Mouse (Mus musculus) forebrain, embryonic 13.5 days (tissue): ENCODE results near the gene 4930579F01Rik. TPM values are rescaled to one million over a fixed set of nuclear protein-coding genes. Genes with fewer than 3 reads are reported as not detected.

ENCODE experiments used
- ATAC-seq: fragments of 200-750 bp; cut with Nextera tagmentation; 2 replicates; pipeline ENCODE4 v1.8.0; 2017
- H3K27ac ChIP-seq: fragments of 300-500 bp; sonication (generic); 2 replicates; pipeline ENCODE4 v1.5.1; 2015; ENCODE audit warnings: inconsistent platforms, mild to moderate bottlenecking, moderate library complexity
- H3K27me3 ChIP-seq: fragments of 300-500 bp; sonication (generic); 2 replicates; pipeline ENCODE4 v1.6.1; 2015; ENCODE audit warnings: mild to moderate bottlenecking, inconsistent platforms
- H3K36me3 ChIP-seq: fragments of 300-500 bp; sonication (generic); 2 replicates; pipeline ENCODE4 v1.6.1; 2015; ENCODE audit warnings: mild to moderate bottlenecking, inconsistent platforms; ENCODE audit not compliant: poor library complexity, severe bottlenecking
- H3K4me1 ChIP-seq: fragments of 300-500 bp; sonication (generic); 2 replicates; pipeline ENCODE4 v1.6.1; 2015; ENCODE audit warnings: inconsistent platforms
- H3K4me2 ChIP-seq: fragments of 300-500 bp; sonication (generic); 2 replicates; pipeline ENCODE4 v1.6.1; 2015; ENCODE audit warnings: inconsistent platforms, mild to moderate bottlenecking, moderate library complexity
- H3K4me3 ChIP-seq: fragments of 300-500 bp; sonication (generic); 2 replicates; pipeline ENCODE4 v1.5.1; 2015; ENCODE audit warnings: mild to moderate bottlenecking, inconsistent platforms
- H3K9ac ChIP-seq: fragments of 300-500 bp; sonication (generic); 2 replicates; pipeline ENCODE4 v1.6.1; 2015; ENCODE audit warnings: mild to moderate bottlenecking, inconsistent platforms
- H3K9me3 ChIP-seq: fragments of 300-500 bp; sonication (generic); replicated peaks from 2 replicates; pipeline ENCODE4 v1.6.1; 2016; ENCODE audit warnings: inconsistent platforms
- WGBS: fragments of 180-500 bp; shearing (Covaris S2); methylation state at CpG from one replicate; pipeline ENCODE4 v1.1.7; 2015; 5-methylcytosine and 5-hydroxymethylcytosine counted together
- polyA plus RNA-seq: library from polyadenylated mRNA; unstranded; fragments of >200 nt; fragmentation: Nextera tagmentation; extraction: Ambion mirVana; gene quantifications from 2 replicates; pipeline ENCODE4 v1.2.1, GENCODE M21; 2015

Gene 4930579F01Rik
- polyA plus RNA-seq, 1 experiment from 2014 or later: not detected

DNA sequence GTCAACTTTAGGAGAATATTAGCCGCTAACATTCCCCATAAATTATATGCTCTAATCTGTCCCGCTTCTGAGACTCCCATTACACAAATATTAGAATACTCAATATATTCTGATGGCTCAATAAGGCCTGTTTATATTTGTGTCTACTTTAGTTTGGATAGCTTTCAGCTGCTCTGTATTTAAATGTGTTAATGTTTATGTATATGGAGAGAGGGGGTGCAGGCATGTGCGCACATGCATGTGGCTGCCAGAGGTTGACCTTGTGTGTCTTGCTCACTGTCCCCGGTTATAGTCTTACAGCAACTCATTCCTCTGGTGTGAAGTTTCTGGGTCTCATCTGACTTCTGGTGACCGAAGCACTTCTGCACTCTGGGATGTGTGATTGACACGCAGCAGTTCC, 18.1 kb downstream of the 4930579F01Rik start:
- H3K4me3 ChIP-seq: no peak overlapping the region
- 96% methylated on average over 6 of the region's 6 CpGs for WGBS
- H3K9ac ChIP-seq: no peak overlapping the region
- no peaks in the 10 kb centered on the region for H3K27me3 ChIP-seq
- no peaks in the 10 kb centered on the region for H3K9me3 ChIP-seq
- no peak overlapping the region for H3K27ac ChIP-seq
- H3K36me3 ChIP-seq: no peaks in the 10 kb centered on the region
- no peak for ATAC-seq
- H3K4me1 ChIP-seq: no peaks in the 10 kb centered on the region
- H3K4me2 ChIP-seq: no peak overlapping the region

GRCm38 (mm10) chr3:138173291-138173690, 20.3 kb downstream of the 4930579F01Rik start:
- ATAC-seq: no peak
- 78% methylated on average over 10 of the region's 10 CpGs for WGBS
- Histone ChIP-seq H3K4me3 (no peak overlapping the region), H3K27me3 (no peaks in the 10 kb centered on the region), H3K9ac (no peak overlapping the region), H3K4me2 (no peak overlapping the region), H3K36me3 (no peaks in the 10 kb centered on the region), H3K4me1 (no peaks in the 10 kb centered on the region), H3K27ac (no peak overlapping the region), H3K9me3 (no peaks in the 10 kb centered on the region)

GRCm38 (mm10) chr3:138162553-138163183, 31.0 kb downstream of the 4930579F01Rik start:
- no peaks in the 10 kb centered on the region for H3K9me3 ChIP-seq
- peak; percentile 61; the same call in 1 of the 2 replicates for ATAC-seq
- no peak overlapping the region for H3K4me2 ChIP-seq
- H3K4me3 ChIP-seq: no peak overlapping the region
- H3K9ac ChIP-seq: no peak overlapping the region
- no peaks in the 10 kb centered on the region for H3K27me3 ChIP-seq
- 57% methylated on average over 4 of the region's 4 CpGs for whole genome bisulfite sequencing
- H3K27ac ChIP-seq: no peak overlapping the region
- H3K4me1 ChIP-seq: no peaks in the 10 kb centered on the region
- no peaks in the 10 kb centered on the region for H3K36me3 ChIP-seq

DNA sequence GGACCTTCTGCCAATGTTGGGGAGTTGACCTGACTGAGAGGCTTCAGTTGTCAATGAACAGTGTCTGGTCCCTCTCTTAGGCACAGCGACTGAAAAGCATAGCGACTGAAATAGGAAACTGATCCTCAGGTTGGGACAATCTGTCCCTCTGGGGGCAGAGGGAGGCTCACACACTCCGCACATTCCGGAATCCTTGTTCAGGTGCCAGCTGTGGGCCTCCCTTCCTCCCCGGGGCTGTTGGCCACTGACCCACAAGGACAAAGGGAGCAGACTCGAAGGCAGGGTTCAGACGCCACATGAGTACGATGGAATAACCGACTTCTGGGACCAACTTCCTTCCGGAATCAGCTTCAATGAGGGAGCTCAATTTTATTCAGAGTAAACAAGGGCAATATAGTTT, 32.0 kb downstream of the 4930579F01Rik start:
- 91% methylated on average over 10 of the region's 10 CpGs for WGBS
- Histone ChIP-seq H3K4me1 (no peaks in the 10 kb centered on the region), H3K27me3 (no peaks in the 10 kb centered on the region), H3K36me3 (peaks cover 2% of the 10 kb centered on the region; the same call in 1 of the 2 replicates), H3K9ac (no peak overlapping the region), H3K4me3 (no peak overlapping the region), H3K4me2 (no peak overlapping the region), H3K9me3 (no peaks in the 10 kb centered on the region), H3K27ac (no peak overlapping the region)
- ATAC-seq: no peak

DNA sequence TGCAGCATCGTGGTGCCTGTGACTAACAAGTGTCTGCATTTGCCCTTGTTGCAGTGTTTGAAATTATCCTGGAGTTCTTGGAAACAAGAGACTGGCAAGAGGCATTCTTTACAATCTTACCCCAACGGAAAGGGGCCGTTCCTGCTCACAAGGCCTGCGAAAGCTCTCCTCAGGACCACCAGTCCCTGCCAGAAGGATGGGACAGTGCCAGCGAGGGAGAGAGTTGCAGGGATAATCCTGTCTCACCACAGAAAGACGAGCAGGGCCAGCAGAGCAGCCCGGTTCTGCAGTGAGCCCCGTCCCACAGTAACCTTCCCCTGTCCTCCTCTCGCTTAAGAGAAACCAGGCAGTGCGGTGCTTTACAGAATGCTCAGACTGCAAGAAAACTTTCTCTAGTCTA, 37.0 kb downstream of the 4930579F01Rik start:
- no peak overlapping the region for H3K9ac ChIP-seq
- H3K9me3 ChIP-seq: no peaks in the 10 kb centered on the region
- H3K4me2 ChIP-seq: no peak overlapping the region
- H3K27ac ChIP-seq: no peak overlapping the region
- no peaks in the 10 kb centered on the region for H3K4me1 ChIP-seq
- H3K36me3 ChIP-seq: peaks cover 20% of the 10 kb centered on the region; the same call in 1 of the 2 replicates
- 63% methylated on average over 10 of the region's 10 CpGs for WGBS
- H3K4me3 ChIP-seq: no peak overlapping the region
- ATAC-seq: no peak
- no peaks in the 10 kb centered on the region for H3K27me3 ChIP-seq

DNA sequence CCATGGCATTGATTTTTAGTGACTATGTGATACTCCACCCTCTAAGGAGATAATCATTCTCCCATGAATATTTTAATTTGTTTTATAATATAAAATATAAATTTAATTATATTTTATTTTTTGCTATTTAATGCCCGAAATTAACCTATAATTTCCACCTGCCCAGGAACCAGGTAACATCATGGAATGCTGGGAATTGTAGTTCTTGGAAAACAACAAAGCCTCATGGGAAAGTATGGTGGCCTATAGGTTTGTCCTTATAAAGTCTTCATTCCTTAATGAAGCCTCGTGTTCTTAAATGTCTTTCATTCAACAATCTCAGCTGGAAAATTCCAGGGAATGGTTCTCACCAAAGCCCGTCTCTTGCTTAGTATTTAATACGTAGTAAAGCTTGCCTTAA, 38.6 kb downstream of the 4930579F01Rik start:
- no peaks in the 10 kb centered on the region for H3K27me3 ChIP-seq
- H3K9ac ChIP-seq: no peak overlapping the region
- H3K4me2 ChIP-seq: no peak overlapping the region
- WGBS: 93% methylated on average over 4 of the region's 4 CpGs
- no peak for ATAC-seq
- no peak overlapping the region for H3K27ac ChIP-seq
- H3K4me1 ChIP-seq: no peaks in the 10 kb centered on the region
- no peak overlapping the region for H3K4me3 ChIP-seq
- peaks cover 23% of the 10 kb centered on the region; the same call in 1 of the 2 replicates for H3K36me3 ChIP-seq
- no peaks in the 10 kb centered on the region for H3K9me3 ChIP-seq

GRCm38 (mm10) chr3:138148811-138149210, 44.8 kb downstream of the 4930579F01Rik start:
- Histone ChIP-seq H3K36me3 (peaks cover 22% of the 10 kb centered on the region), H3K4me3 (no peak overlapping the region), H3K27me3 (no peaks in the 10 kb centered on the region), H3K27ac (no peak overlapping the region), H3K9ac (no peak overlapping the region), H3K4me2 (no peak overlapping the region), H3K9me3 (no peaks in the 10 kb centered on the region), H3K4me1 (no peaks in the 10 kb centered on the region)
- no peak for ATAC-seq
- 84% methylated on average over 2 of the region's 2 CpGs for WGBS

GRCm38 (mm10) chr3:138144642-138145171, 48.9 kb downstream of the 4930579F01Rik start, which contains the start of gene Mttp:
Gene Mttp, minus strand, starts transcription at chr3:138144968.
- H3K4me2 ChIP-seq: peak within 1 kb of the TSS; percentile 67
- peak within 1 kb of the TSS; percentile 99 for H3K27ac ChIP-seq
- peaks cover 4% of the 10 kb centered on the region for H3K36me3 ChIP-seq
- WGBS: 2% methylated on average over 8 of the region's 8 CpGs
- no peaks in the 10 kb centered on the region for H3K9me3 ChIP-seq
- peak; percentile 20 for ATAC-seq
- H3K9ac ChIP-seq: peak within 1 kb of the TSS; percentile 77
- no peaks in the 10 kb centered on the region for H3K27me3 ChIP-seq
- H3K4me1 ChIP-seq: peaks cover 4% of the 10 kb centered on the region
- H3K4me3 ChIP-seq: peak within 1 kb of the TSS; percentile 62

- no peak for ATAC-seq
- no peaks in the 10 kb centered on the region; the same call in 1 of the 2 replicates for H3K36me3 ChIP-seq
- WGBS: under 1% methylated on average over 18 of the region's 18 CpGs
- H3K4me1 ChIP-seq: peaks cover 4% of the 10 kb centered on the region
- H3K27me3 ChIP-seq: no peaks in the 10 kb centered on the region
- peak overlapping the region; percentile 77 for H3K9ac ChIP-seq
- H3K27ac ChIP-seq: peak overlapping the region; percentile 99
- peak overlapping the region; percentile 62 for H3K4me3 ChIP-seq
- no peaks in the 10 kb centered on the region for H3K9me3 ChIP-seq
- H3K4me2 ChIP-seq: peak overlapping the region; percentile 67
Observed at GRCm38 (mm10) chr3:138144060-138144641, 49.5 kb downstream of the 4930579F01Rik start.

DNA sequence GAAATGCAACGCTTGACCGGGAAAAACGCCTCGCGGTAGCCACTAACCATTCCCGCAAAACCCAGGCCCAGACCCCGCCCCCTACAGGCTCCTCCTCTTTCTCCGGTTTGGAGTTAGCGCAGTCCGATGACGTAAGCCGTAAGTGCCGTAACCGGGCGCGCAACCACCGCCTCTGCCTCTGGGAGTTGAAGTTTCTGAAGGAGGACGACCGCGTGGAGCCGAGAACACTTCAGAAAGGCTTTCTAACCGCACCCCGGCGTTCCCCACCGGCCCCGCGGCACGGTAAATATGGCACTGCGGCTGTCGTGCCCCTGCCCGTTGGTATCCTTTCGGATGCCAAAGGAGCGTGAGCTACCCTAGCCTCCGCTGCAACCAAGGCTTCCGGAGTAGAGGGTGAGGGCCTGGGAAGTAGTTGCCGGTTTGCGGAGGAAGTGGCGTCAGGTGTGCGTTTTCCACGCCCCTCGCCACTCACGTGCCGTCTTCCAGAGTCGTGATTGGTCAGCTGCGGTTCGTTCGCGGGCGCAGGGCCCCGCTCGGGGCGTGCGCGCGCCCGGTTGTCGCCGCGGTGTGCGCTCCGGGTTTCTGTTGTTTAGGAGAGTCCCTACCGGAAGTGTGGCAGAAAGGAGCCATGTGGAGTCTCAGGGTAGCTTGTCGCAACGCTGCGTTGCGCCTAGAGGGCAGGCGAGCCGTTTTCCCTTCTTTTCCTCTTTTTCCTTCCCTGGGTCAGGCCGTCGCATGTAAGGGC, 50.1 kb downstream of the 4930579F01Rik start, which contains the start of gene Trmt10a:
TSS of gene Trmt10a (plus strand) at position 134 of the 745 bp plus-strand sequence.
- Histone ChIP-seq H3K27me3 (no peaks in the 10 kb centered on the region), H3K9me3 (no peaks in the 10 kb centered on the region), H3K4me1 (peaks cover 4% of the 10 kb centered on the region), H3K9ac (peak within 1 kb of the TSS; percentile 77), H3K27ac (peak within 1 kb of the TSS; percentile 99), H3K4me3 (peak within 1 kb of the TSS; percentile 62), H3K4me2 (peak within 1 kb of the TSS; percentile 67), H3K36me3 (no peaks in the 10 kb centered on the region; the same call in 1 of the 2 replicates)
- WGBS: under 1% methylated on average over 70 of the region's 70 CpGs
- ATAC-seq: peak; percentile 99

GRCm38 (mm10) chr3:138142733-138143314, 50.8 kb downstream of the 4930579F01Rik start:
- no peaks in the 10 kb centered on the region for H3K9me3 ChIP-seq
- peak overlapping the region; percentile 62 for H3K4me3 ChIP-seq
- no peaks in the 10 kb centered on the region for H3K27me3 ChIP-seq
- H3K4me2 ChIP-seq: peak overlapping the region; percentile 67
- peak overlapping the region; percentile 99 for H3K27ac ChIP-seq
- ATAC-seq: no peak
- WGBS: 8% methylated on average over 12 of the region's 12 CpGs
- no peaks in the 10 kb centered on the region for H3K36me3 ChIP-seq
- peak overlapping the region; percentile 60; the same call in 1 of the 2 replicates for H3K9ac ChIP-seq
- H3K4me1 ChIP-seq: peaks cover 4% of the 10 kb centered on the region
